Mouse (Mus musculus): ENCODE data around the gene Zfp213. TPM values are rescaled to one million over a fixed set of nuclear protein-coding genes. Genes with fewer than 3 reads are reported as not detected.

Zfp213 gene
- total and polyA plus RNA-seq, 3 experiments = 3.0 to 3.8 TPM; not detected in 1

DNA sequence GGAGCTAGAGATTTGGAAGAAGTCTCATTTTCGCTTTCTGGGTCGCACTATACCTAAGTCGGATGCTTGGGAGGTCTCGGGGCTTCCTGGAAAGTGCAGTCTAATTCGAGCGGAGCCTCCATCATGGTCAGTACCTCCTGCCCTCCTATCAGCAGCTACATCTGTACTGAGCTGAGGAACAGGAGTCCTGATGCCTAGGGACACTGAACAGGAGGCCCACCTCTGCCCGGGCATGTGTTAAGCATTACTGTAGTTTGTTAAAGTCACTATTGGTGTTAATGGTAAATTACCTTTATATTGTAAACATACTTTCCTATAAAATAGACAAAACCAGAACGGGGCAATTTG is 304 bp upstream of the Zfp213 start:
- DNase-seq (ENCODE audit: low read depth, low spot score) = no peak
- TF ChIP-seq POLR2A (IDR thresholded peaks at IDR 0.05; ENCODE audit: control insufficient read depth in 1 of 2, insufficient read depth in 1 of 2, low read depth in 1 of 2, low read length in 2 of 2, poor library complexity in 1 of 2) = no peak; a peak in 1 of 4 replicates
- no peak; the same call in 1 of the 2 replicates for TF ChIP-seq NELFE (IDR thresholded peaks at IDR 0.05; ENCODE audit: low read depth, low read length)
- TF ChIP-seq MYC (IDR thresholded peaks at IDR 0.05; ENCODE audit: low read depth, low read length) = peak; percentile 44; the same call in 1 of the 2 replicates
- no peak for TF ChIP-seq MAFK (IDR thresholded peaks at IDR 0.05; ENCODE audit: borderline replicate concordance, low read depth, low read length)
- no peak for TF ChIP-seq ZMIZ1 (IDR thresholded peaks at IDR 0.05; ENCODE audit: low read depth, low read length)
- 0 out of 2 replicates have a peak, but pooled peaks have one; percentile 14 for TF ChIP-seq MXI1 (IDR thresholded peaks at IDR 0.05; ENCODE audit: low read depth, low read length)
- TF ChIP-seq SIN3A (IDR thresholded peaks at IDR 0.05; ENCODE audit: low read length) = peak; percentile 30; the same call in 1 of the 2 replicates
- 0 out of 2 replicates have a peak, but pooled peaks have one; percentile 84 for TF ChIP-seq TBP (IDR thresholded peaks at IDR 0.05; ENCODE audit: low read depth, low read length)
- TF ChIP-seq GATA1 (IDR thresholded peaks at IDR 0.05; ENCODE audit: low read depth, low read length) = peak; percentile 37; the same call in 1 of the 2 replicates
- H3K79me2 ChIP-seq (ENCODE audit: control insufficient read depth, insufficient read depth, low read length, poor library complexity) = peaks cover 6% of the 10 kb centered on the region; the same call in 1 of the 2 replicates
- peak overlapping the region; percentile 83 to 91 for H3K4me3 ChIP-seq (ENCODE audit: control insufficient read depth in 1 of 2, insufficient read depth in 1 of 2, low read depth in 2 of 2, low read length in 2 of 2)
- H3K9ac ChIP-seq (ENCODE audit: control insufficient read depth, low read depth, low read length, poor library complexity, severe bottlenecking) = peak overlapping the region; percentile 86
- H3K36me3 ChIP-seq (ENCODE audit: control insufficient read depth in 1 of 2, insufficient read depth in 2 of 2, low read length in 2 of 2) = peaks cover 0 to 8% of the 10 kb centered on the region in 2 experiments; a peak in 1 of 4 replicates
- no peaks in the 10 kb centered on the region for H3K9me3 ChIP-seq (replicated peaks; ENCODE audit: insufficient read depth, low read length)
- peak overlapping the region; percentile 83 for H3K27ac ChIP-seq (ENCODE audit: control insufficient read depth, low read depth, low read length)
- no peaks in the 10 kb centered on the region for H3K27me3 ChIP-seq (ENCODE audit: control insufficient read depth in 1 of 2, insufficient read depth in 2 of 2, low read length in 2 of 2)
- peaks cover 2 to 7% of the 10 kb centered on the region in 2 experiments; a peak in 2 of 4 replicates for H3K4me1 ChIP-seq (ENCODE audit: control insufficient read depth in 1 of 2, insufficient read depth in 2 of 2, low read length in 2 of 2)

DNA sequence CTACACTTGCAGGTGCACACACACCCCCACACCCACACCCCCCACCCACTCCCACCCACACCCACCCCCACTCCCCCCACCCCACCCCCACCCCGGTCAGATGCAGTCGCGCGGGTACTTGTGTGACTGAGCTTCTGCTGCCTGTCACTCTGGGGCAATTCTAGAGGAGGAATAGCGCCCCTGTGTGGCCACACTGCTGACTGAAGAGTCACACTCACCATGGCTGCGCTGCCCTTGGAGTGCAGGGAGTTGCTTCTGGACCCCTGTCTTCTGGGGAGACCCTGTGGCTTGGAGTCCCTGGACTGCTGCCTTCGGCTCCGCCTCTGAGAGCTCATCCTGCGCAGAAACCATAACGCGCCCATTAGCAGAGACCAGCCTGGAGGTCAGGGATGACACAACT is 4.3 kb downstream of the Zfp213 start:
- no peak overlapping the region for H3K4me3 ChIP-seq (ENCODE audit: control insufficient read depth in 1 of 2, insufficient read depth in 1 of 2, low read depth in 2 of 2, low read length in 2 of 2)
- H3K27me3 ChIP-seq (ENCODE audit: control insufficient read depth in 1 of 2, insufficient read depth in 2 of 2, low read length in 2 of 2) = no peaks in the 10 kb centered on the region
- H3K4me1 ChIP-seq (ENCODE audit: control insufficient read depth in 1 of 2, insufficient read depth in 2 of 2, low read length in 2 of 2) = peaks cover 1% of the 10 kb centered on the region in 2 experiments; a peak in 2 of 4 replicates
- H3K79me2 ChIP-seq (ENCODE audit: control insufficient read depth, insufficient read depth, low read length, poor library complexity) = peaks cover 6% of the 10 kb centered on the region; the same call in 1 of the 2 replicates
- no peaks in the 10 kb centered on the region for H3K9me3 ChIP-seq (replicated peaks; ENCODE audit: insufficient read depth, low read length)
- no peak overlapping the region for H3K27ac ChIP-seq (ENCODE audit: control insufficient read depth, low read depth, low read length)
- peak; percentile 69 for DNase-seq (ENCODE audit: low read depth, low spot score)
- H3K9ac ChIP-seq (ENCODE audit: control insufficient read depth, low read depth, low read length, poor library complexity, severe bottlenecking) = no peak overlapping the region
- H3K36me3 ChIP-seq (ENCODE audit: control insufficient read depth in 1 of 2, insufficient read depth in 2 of 2, low read length in 2 of 2) = peaks cover 0 to 2% of the 10 kb centered on the region in 2 experiments; a peak in 1 of 4 replicates
- TF ChIP-seq TBP (IDR thresholded peaks at IDR 0.05; ENCODE audit: low read depth, low read length) (no peak), MAZ (IDR thresholded peaks at IDR 0.05; ENCODE audit: low read depth, low read length) (no peak), ZC3H11A (IDR thresholded peaks at IDR 0.05; ENCODE audit: low read depth, low read length) (peak; percentile 30; the same call in 1 of the 2 replicates), UBTF (IDR thresholded peaks at IDR 0.05; ENCODE audit: borderline replicate concordance, insufficient read depth, low read depth, low read length) (no peak), JUND (IDR thresholded peaks at IDR 0.05; ENCODE audit: low read depth, low read length) (no peak), MYB (IDR thresholded peaks at IDR 0.05; ENCODE audit: low read depth, low read length) (no peak), E2F4 (IDR thresholded peaks at IDR 0.05; ENCODE audit: borderline replicate concordance, low read depth, low read length) (no peak), HCFC1 (IDR thresholded peaks at IDR 0.05; ENCODE audit: low read depth, low read length) (no peak), MAX (IDR thresholded peaks at IDR 0.05; ENCODE audit: low read length) (no peak), ZKSCAN1 (IDR thresholded peaks at IDR 0.05; ENCODE audit: low read depth, low read length) (no peak), POLR2AphosphoS5 (IDR thresholded peaks at IDR 0.05; ENCODE audit: borderline replicate concordance, low read depth, low read length) (no peak), CHD2 (IDR thresholded peaks at IDR 0.05; ENCODE audit: low read length) (no peak), POLR2A (IDR thresholded peaks at IDR 0.05; ENCODE audit: control insufficient read depth in 1 of 2, insufficient read depth in 1 of 2, low read depth in 1 of 2, low read length in 2 of 2, poor library complexity in 1 of 2) (no peak), USF1 (IDR thresholded peaks at IDR 0.05; ENCODE audit: low read depth, low read length) (no peak), GATA1 (IDR thresholded peaks at IDR 0.05; ENCODE audit: low read depth, low read length) (no peak), EP300 (IDR thresholded peaks at IDR 0.05; ENCODE audit: low read depth in 1 of 2, low read length in 2 of 2) (no peak), NELFE (IDR thresholded peaks at IDR 0.05; ENCODE audit: low read depth, low read length) (no peak), ELF1 (IDR thresholded peaks at IDR 0.05; ENCODE audit: low read depth, low read length) (no peak), USF2 (IDR thresholded peaks at IDR 0.05; ENCODE audit: borderline replicate concordance in 1 of 2, insufficient read depth in 1 of 2, low read depth in 1 of 2, low read length in 2 of 2) (no peak), ZMIZ1 (IDR thresholded peaks at IDR 0.05; ENCODE audit: low read depth, low read length) (no peak), CTCF (IDR thresholded peaks at IDR 0.05 in 2 of 3, conservative IDR thresholded peaks at IDR 0.05 in 1 of 3; ENCODE audit: control insufficient read depth in 1 of 3, insufficient read depth in 1 of 3, low read depth in 2 of 3, low read length in 3 of 3, poor library complexity in 1 of 3, severe bottlenecking in 1 of 3) (peak; percentile 45 to 83 (median 69)), POLR2AphosphoS2 (IDR thresholded peaks at IDR 0.05; ENCODE audit: low read length) (no peak), SMC3 (IDR thresholded peaks at IDR 0.05; ENCODE audit: low read depth, low read length) (peak; percentile 61), MEF2A (IDR thresholded peaks at IDR 0.05; ENCODE audit: extremely low read depth, insufficient replicate concordance, low read depth, low read length, poor library complexity, severe bottlenecking) (no peak), MXI1 (IDR thresholded peaks at IDR 0.05; ENCODE audit: low read depth, low read length) (no peak), GABPA (IDR thresholded peaks at IDR 0.05; ENCODE audit: low read depth, low read length) (no peak), RAD21 (IDR thresholded peaks at IDR 0.05; ENCODE audit: low read depth, low read length) (peak; percentile 59), SIN3A (IDR thresholded peaks at IDR 0.05; ENCODE audit: low read length) (no peak)

All from MEL (cell line).